Mouse (Mus musculus) kidney, postnatal 4 days (tissue): Measurements from ENCODE around the gene Gm21789.
"Not testable (repeated sequence)": the region's sequence is repeated elsewhere in the genome, so short reads cannot be mapped to it uniquely, and the experiment has no call there.

Experiments
- DNase-seq, 2 experiments: peaks; one replicate each; pipeline ENCODE4 v3.0.0; 2021; ENCODE audit warnings: mixed read lengths in 2 of 2

Gm21789 gene

DNA sequence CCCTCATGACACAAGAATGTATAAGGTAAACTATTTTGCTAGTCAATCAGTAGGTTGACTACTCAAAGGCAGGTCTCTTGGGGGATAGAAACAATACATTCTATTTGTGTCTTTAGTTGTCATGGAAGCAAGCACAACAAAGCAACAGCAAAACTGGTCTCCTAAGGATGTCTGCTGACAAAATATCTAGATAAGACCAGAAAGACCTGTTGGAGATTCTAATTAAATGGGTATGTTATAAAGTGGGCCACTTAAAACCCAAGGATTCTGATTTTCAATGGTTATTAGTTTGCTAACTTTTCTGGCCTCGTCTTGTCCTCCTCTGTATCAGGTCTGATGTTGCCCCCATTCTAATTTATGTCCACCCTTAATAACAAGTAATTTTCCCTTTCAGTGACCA lies at the start of gene Gm21789:
Gene Gm21789, plus strand, starts transcription at position 301 of the 400 bp plus-strand sequence.
- not testable (repeated sequence) for DNase-seq

- DNase-seq = not testable (repeated sequence)
Measured at GRCm38 (mm10) chrX:32894325-32894724, 47.2 kb upstream of the Gm21789 start, which contains the start of gene Btbd35f30. Gene Btbd35f30, plus strand, starts transcription at chrX:32894625.

DNA sequence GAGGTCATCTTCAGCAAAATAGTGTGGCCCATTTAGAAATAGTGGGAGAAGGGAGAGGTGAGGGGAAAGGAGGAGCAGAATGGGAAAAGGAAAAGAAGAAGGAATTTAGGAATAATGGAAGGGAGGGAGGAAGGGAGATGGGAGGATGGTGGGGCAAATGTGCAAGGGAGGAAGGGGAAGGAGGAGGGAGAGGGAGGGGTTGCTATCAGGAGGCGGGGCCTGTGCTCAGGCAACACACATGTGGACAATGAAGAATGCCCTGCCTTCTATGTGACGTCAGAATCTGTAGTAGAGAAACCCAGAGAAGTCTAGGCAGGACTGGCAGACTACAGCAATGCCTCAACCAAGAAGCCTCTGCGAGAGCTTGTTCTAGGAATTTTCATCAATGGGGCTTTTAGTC lies 32.0 kb downstream of the Gm21789 start, which contains the start of gene Btbd35f5:
Gene Btbd35f5, plus strand, starts transcription at position 301 of the 400 bp plus-strand sequence.
- DNase-seq = not testable (repeated sequence)
